Mouse (Mus musculus): ENCODE results near the gene Efhb.

Efhb gene

DNA sequence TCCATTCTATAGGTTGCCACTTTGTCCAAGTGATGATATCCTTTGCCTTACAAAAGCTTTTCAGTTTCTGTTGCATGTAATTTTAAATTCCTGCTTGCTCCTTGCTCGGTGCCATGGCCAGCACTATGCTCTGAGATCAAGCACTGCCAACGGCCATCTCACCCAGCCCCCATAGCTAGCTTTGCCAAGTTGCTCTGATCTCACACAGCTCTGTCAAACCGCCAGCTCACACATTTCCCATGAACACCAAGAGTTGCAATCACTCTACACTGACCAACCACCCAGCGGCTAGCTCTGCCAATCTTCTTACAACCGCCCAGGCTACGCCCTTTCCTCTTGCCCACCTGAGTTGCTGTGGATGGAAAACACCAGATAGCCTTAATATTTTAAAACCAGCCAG is 99.0 kb downstream of the Efhb start:
- no peak for DNase-seq (ENCODE audit: extremely low spot score, low spot score)

All from neural tube, embryonic 10.5 days (tissue).